Mouse (Mus musculus): ENCODE data around the gene Rplp2.
"Not testable (repeated sequence)": the region's sequence is repeated elsewhere in the genome, so short reads cannot be mapped to it uniquely, and the experiment has no call there.

Gene Rplp2

DNA sequence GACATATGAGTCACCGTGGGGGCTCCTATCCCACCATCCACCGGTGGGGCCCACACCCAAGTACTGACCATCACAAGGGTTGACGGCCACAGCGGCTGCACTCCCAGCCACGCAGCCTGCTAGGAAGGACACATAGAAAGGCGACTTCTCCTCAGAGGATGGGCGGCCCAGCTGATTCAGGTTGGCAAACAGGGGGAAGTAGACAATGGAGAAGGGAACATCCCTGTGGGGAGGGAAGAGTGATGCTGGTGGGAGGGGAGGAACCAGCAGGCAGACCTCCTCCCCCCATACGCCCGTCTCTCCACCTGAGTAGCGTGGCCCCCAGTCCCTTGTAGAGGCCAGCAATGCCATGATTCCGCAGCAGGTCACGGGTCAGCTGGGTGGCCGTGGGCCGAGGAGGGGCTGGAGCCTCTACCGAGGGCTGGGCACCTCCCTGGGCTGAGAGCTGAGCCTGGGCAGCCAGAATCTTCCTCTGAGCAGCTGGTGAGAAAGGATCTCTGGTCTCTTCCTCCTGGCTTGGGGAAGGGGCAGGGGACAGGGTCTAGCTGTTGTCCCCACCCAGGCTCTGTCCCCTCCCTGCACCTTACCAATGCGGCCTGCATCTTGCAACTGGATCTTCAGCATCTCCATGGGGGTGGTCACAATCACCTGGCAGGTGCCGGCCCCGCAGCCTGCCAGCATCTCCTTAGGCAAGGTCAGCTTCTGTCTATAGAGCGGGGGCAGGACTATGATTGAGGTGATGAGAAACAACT is 15.6 kb upstream of the Rplp2 start:
- DNase-seq (ENCODE audit: low read depth): no peak

DNA sequence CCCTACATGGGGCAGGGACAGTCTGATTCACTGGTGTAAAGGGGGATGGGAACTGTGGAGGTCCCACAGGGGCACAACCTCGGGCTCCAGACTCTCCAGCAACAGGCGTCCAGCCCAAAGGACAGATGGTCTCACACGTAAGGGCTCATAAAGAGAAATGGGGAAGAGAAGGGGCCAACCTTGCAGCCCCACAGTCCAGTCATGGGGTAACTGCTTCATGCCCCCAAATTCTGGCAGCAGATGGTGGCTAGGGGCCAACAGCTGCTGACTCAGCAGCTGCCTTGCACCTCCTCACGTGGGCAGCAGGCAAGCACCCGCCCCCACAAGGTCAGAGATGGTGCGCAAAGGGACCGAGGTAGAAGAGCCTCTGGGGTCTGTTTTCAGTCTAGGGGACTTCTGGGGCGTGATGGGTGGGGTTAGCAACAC is 15.0 kb upstream of the Rplp2 start:
- no peak for DNase-seq (ENCODE audit: low read depth)

DNA sequence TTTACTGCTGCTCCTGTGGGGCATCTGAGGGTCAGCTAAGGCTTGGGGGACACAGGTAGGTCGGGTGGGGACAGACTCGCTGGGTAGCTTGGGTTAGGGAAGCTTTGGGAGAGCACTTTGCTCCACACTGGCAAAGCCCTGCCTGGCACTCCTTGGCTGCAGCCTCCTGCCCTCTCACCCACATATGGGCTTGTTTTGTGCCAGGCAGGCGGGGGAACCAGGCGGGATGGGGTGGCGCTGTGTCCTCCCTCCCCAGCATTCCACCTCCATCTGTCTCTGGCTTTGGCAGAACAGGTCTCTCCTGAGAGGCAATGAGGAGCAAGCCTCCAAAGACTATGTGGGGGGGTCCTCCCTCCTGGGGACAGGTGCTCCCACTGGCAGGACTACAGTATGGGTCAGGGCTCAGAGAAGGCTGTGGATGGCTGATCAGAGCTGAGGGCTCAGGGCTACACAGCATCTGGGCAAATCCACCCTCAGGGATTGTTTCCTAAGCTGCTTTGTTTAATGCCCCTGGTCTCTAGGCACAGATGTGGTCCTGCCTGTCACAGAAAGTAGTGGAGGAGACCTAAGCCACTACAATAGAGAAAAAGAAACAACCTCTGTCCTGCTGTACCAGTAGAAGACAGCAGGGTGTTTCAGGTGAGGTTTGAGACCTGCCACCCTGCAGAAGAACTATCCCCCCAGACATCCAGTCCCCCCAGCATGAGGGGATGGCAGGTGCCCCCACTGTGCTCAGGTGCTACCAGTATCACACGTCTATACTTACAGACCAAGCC is 14.2 kb upstream of the Rplp2 start:
- DNase-seq (ENCODE audit: low read depth): no peak

DNA sequence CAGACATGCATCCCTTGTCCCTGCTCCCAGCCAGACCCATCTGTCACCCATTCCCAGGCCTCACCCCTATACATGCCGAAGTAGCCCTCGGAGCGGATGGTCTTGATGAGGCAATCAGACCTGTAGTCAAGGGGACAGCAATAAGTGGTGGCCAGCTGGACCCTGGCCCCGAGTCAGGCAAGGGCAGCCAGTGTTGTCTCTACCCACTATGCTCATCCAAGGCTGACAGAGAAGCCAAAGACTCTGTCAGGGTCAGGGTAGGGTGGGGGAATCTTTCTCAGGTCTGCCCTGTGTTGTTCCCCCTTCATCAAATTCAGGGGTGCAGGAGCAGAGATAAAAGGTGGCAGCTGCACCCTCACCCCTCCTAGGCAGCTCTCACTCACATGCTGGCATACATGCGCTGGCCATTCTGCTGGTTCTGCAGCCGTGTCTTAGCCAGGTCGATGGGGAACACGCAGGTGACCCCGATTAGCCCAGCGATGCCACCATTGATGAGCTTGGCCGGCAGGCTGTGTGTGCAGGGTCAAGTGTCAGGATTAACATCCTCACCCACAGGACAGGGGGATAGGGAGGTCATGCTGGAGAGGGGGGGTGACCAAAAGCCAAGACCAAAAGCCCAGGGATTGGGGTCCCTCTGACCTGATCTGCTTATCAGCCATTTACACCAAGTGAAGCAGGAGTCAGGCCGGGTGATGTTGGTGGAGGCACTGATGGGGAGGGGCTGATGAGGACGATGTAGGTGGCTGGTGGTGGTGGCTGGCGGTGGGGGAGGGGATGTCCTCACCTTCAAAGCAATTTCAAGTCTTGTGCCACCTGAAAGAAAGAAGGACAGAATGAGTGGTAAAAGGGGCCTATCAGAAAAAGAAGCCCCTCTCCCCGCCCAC is 13.4 kb upstream of the Rplp2 start:
- DNase-seq (ENCODE audit: low read depth): no peak

DNA sequence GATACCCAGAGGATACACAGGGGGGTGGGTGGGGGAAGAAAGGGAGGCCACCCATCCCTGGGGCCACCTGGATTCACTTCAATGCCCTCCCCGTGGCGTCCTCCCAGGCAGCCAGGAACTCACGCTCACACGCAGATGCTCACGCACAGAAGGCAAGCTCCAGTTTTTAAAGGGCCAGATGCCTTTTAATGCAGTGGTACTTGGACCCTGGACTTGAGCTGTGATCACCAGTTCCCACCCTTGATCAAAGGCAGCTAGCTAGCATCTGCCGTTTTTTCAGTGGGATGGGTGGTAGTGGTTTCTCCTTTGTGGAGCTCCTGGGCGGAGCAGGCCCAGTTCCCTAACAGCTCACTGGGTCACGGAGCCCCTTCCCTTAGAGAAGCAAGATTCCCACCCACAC is 12.7 kb upstream of the Rplp2 start:
- DNase-seq (ENCODE audit: low read depth): no peak

DNA sequence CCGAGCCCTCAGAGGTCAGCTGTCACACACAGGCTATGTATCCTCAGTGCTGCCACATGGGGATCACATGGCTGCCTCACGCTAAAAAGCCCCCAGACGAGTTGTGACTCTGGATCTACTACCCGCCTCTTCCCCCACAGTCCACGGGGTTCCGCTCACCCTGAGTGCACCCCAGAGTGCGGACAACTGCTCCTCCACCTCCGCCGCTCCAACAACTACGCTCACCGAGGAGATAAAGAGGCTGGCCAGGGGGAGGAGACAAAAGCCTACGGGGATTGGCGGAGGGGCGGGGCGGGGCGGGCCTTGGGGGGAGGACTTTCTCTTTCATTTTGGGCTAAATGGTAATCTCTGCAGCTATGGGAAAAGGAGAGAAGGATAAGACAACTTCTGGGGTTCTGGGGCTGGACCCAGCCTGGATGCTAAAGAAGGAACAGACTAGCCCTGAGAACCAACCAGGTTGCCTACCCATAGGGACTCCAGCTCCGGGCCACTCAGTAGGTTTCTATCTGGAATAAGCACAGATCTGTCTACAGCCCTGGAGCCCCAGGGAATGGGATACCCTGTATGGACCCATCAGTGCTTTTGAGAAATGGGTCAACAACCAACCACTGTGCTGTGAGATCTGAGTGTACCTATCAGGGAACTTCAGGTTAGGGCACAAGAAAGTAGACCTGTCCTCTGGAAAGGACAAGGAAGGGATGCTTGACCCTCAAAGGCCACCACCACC is 11.9 kb upstream of the Rplp2 start:
- DNase-seq (ENCODE audit: low read depth): peak; percentile 77

DNA sequence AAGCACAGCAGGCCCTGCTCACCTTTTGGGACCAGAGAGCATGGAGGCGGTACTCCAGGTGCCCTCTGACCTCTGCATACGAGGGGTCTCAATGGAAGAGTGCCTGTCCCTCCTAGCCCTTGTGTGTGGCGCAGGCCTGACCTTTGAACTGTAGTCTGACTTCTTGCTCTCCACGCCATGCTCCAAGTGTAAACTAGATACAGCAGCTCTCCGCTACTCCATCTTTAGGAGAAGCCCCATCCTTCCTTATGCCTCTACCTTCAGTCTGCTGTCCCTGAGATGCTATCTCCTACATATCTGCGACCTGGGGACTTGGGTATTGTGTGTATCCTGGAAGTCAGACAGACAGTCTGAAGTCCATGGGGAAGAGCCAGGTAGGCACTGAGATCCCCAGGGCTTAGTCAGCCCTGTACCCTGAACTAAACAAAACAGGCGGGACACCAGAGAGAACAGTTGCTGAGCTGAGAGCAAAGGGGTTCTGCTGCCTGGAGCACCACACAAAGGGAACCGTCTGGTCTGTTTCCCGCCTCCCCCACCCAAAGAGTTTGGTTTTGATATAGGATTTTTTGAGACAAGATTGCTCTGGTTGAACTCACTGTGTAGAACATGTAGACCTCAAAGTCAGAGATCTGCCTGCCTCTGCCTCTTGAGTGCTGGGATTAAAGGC is 11.2 kb upstream of the Rplp2 start:
- no peak for DNase-seq (ENCODE audit: low read depth)

DNA sequence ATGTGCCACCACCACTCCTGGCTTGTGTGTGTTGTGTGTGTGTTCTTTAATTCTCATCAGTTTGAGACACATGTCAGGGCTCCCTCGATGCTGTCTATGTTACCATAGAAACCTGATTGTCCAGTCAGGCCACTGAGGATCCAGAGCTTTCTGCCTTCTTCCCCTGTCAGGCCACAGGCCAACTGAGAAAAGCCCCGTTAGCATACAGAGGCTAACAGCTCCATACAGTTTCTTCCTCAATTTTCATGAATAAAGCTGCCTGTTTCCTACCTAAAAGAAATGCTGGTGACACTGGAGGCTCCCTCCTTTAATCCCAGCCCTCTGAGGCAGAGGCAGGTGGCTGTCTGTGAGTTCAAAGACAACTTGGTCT is 10.7 kb upstream of the Rplp2 start:
- no peak for DNase-seq (ENCODE audit: low read depth)

DNA sequence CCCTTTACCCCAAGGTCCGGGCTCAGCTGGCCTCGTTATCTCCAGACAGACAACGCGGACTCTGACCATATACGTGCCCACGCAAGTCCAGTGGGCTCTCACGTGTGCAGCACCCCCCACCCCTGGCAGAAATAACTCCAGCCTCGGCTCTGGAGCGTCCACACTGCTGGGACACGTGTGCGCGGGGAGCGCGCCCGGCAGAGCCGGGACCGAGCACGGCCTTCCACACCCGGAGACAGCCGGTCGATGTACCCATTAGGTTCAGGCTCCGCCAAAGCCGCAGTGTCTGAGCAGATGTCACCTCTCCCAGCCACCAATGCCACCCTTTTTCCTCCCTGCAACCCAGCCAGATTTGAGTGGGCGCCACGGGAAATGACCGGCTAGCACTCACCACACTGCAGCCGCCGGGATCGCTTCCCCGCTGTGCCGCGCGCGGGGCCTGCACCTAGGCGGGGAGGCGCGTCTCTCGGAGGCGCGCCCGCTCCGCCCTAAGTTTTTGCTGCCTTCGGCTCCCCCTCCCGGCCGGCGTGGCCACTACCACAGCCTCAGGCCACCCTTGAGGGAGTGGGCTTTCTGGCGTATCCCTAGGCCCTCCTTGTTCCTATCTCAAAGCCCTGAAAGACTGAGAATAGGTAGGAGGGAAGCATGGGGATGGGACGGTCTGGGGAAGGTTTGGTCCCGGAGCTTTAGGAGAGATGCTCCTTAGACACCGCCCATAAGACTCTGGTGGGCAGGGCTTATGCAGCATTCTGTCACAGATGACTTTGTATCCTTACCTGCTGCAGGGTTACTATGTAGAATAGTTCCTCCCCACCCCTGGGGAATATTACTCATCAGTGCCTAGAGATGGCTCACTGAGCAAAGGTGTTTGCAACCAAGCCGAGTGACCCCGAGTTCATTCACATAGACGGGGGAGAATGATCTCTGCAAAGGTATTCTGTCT is 9.7 kb upstream of the Rplp2 start, which contains the start of gene Slc25a22:
Slc25a22 (minus strand) TSS at position 715 of the 943 bp plus-strand sequence.
- peak; percentile 77 for DNase-seq (ENCODE audit: low read depth)

DNA sequence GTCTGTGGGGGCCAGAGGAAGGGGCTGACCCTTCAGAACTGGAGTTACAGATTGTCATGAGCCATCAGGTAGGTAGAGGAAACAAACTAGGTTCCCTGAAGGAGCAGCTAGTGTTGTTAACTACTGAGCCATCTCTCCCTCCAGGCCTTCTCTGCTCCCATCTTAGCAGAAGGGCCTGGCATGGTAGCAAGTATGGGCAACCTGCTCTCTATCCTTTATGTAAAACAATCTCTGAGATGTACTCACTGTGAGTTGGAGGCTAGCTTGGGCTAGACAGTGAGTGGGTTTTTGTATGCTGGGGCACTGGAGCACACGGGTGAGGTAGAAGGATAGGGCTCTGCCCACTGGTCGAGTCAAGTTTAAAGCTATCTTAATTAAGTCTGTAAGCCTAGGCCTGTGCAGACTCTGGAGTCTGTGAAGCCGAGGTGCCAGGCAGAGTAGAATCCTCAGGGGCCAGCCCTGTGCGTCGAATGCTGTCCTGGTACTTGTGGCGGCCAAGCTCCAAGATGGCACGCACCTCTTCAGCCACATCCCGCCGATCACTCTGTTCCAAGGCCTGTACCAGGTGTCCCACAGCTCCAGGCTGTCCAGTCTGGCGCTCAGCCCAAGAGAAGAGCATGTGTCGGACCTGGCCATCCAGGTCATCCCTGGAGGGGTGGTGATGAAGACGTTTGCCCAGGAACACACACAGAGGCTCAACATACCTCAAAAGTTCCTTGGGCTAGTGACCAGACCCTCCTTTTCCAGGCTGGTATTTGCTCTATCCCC is 8.8 kb upstream of the Rplp2 start:
- no peak for DNase-seq (ENCODE audit: low read depth)

DNA sequence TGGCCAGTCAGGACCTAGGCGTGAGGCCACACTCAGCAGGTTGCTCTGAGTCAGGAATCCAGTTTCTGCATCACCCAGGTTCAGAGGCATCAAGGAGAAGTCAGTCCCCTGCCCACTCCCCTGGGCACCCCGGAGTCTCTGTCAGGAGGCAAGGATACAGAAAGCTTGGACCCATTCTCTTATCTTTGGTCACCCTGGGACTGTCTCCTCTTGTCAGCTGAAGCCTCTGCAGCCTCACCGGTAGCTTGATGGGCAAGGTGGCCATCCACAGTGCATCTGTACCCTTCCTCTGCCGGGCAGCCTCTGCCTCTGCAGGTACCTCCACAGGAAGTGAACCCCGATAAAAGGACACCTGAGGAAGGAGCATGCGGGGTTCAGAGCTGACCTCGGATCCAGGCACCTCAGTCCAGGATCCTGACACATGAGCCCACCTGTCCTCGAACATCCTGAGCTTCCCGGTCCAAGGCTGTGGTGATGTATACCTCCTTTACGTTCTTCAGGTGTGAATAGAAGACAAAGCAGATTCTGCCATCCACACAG is 8.0 kb upstream of the Rplp2 start:
- DNase-seq (ENCODE audit: low read depth): no peak

DNA sequence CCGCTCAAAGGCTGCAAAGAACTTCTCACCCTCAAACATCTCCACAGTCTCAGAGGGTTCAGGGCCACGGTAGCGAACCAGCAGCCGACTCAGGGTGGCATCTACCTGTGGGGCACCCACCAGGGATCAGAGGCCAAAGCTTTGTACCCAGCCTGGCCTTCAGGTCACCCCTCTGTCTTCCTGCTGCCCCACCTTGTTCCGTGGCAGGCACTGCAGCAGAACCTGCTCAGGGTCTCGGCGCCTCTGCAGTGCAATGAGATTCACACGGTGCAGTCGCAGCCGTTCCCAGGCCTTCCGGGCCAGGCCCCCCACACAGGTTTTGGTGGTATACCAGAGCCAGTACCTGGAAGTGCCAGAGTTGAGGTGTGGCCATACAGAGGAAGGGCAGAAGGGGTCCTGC is 7.4 kb upstream of the Rplp2 start:
- no peak for DNase-seq (ENCODE audit: low read depth)

DNA sequence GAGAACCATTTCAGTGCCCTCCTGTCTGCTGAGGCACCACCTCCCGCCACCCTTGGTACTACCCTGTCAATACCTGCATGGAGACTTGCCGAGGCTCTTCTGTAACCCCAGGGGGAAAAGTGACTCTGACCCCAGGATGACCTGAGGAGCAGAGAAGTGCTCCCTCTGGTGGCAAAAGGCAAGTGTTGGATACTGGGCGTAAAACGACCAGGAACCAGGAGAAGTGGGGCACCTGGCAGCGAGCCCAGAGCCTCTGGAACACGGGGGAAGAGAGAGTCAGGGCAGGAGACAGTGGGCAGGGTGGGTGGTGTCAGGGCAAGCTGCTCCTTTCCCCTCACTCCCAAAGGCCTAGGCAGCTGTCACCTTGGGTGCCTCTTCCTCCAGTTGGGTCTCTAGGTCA is 6.6 kb upstream of the Rplp2 start:
- peak; percentile 74 for DNase-seq (ENCODE audit: low read depth)

DNA sequence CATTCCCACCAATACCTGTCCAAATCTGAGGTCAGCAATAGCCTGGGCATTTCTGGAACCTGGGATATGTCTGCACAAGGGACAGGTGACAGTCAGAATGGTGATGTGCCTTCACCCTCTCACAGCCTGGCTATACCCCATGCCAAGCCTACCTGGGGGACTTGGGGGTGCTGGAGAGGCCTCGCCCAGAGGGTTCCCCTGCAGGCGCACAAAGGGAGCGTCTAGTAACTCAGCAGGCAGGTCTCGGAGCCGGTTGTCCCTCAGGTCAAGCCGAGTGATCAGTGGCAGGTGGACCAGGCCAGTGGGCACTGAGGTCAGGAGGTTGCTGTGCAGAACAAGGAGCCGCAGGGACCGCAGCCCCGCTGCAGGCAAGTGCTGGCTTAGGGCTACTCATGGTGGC is 5.7 kb upstream of the Rplp2 start:
- no peak for DNase-seq (ENCODE audit: low read depth)

DNA sequence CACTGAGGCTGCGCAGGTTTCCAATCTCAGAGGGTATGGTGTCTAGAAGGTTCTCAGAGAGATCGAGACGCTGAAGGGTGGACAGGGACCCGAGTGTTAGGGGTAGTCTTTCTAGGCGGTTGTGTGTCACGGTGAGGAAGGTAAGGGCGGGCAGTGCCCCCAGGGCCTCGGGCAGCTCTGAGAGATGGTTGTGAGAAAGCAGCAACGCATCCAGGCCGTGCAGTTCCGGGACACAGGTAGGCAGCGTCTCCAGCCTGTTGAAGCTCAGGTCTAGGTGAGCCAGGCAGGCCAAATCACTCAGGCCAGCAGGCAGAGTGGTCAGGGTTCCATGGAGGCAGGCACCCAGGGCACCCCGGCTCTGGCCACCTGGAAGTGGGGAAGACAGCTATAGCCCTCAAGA is 5.0 kb upstream of the Rplp2 start:
- DNase-seq (ENCODE audit: low read depth): no peak

DNA sequence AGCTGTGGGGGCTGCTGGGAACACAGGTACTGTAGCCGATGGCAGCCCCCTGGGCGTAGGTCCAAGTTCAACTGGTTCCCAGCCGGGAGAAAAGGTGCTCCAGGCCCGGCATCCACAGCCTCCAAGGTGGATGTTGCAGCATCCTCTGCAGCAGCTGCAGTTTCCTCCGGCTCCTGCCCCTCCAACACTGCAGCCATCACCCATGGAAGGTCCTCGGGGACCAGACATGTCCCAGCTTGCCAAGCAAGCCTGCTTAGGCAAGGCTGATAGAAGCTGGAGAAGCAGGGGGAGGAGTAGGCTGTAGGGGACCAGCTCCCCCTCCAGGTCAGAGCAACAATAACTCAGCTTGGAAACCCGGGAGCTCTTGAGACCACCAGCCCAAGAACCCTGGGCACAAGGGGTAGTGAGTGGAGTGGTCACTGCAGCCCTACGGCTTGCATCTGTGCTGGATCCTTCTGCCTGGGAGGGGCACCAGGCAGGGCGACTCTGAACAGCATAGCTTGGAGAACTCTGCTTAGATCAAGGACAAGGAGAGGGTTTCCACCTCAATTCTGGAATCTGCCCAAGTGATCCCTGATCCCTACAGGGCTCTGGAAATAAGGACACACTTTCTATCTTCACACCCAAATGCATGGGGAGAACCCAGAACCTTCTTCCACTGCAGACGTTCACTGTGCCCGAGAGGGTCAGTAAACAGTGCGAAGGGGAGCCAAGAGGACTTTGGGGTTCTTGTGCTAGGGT is 3.9 kb upstream of the Rplp2 start:
- peak; percentile 86 for DNase-seq (ENCODE audit: low read depth)

DNA sequence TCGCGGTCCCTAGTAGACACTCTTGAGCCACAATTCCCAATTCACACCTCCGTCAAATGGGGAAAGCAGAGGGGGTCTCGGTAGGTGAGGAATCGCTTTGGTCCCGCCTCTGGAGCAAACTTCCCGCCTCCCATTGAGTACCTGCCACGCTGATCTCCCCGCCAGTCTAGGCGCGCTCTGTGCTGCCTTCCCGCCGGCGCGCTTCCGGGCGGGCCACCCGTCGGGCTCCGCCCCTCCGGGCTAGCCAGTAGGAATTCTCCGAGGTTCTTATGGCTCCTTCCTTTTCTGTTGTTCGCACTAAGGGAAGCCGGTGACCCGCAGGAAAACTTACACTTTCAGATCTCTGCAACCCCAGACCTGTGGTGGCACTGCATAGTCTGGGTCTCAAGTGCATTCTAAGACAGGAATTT is 3.3 kb upstream of the Rplp2 start, which contains the start of gene Pidd1:
Pidd1 (minus strand) TSS at position 198 of the 410 bp plus-strand sequence.
- peak; percentile 83 for DNase-seq (ENCODE audit: low read depth)

DNA sequence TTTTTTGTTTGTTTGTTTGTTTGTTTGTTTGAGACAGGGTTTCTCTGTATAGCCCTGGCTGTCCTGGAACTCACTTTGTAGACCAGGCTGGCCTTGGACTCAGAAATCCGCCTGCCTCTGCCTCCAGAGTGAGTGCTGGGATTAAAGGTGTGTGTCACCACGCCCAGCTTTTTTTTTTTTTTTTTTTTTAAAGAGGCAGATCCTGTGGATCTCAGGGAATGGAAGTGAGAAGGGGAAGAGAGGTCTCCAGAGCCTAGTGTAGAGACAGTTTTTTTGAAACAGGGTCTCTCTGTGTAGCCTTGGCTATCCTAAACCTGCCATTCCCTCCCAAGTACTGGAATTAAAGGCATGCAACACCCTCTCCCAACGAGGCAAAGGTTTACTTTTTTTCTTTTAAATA is 796 bp upstream of the Rplp2 start:
- not testable (repeated sequence) for DNase-seq (ENCODE audit: low read depth)

Data from 416B (cell line).